Mouse (Mus musculus) bone marrow, adult 2 months (tissue): Measurements from ENCODE around the gene Fosl2. TPM values are rescaled to one million over a fixed set of nuclear protein-coding genes. Genes with fewer than 3 reads are reported as not detected.
A peak's percentile ranks its signal among the peaks of the same experiment; 100 is the strongest.

Source experiments
- H3K27ac ChIP-seq: fragments of 200-500 bp; 2 replicates; pipeline ENCODE4 v1.5.1; 2012; ENCODE audit warnings: low read depth, mild to moderate bottlenecking, control low read depth, inconsistent platforms, low read length; ENCODE audit not compliant: control insufficient read depth, poor library complexity, insufficient read depth
- H3K4me1 ChIP-seq: fragments of 200-500 bp; 2 replicates; pipeline ENCODE4 v1.6.1; 2011; ENCODE audit warnings: low read length; ENCODE audit not compliant: control insufficient read depth, insufficient read depth
- H3K4me3 ChIP-seq: fragments of 200-500 bp; replicated peaks from 2 replicates; pipeline ENCODE3; 2011; ENCODE audit warnings: mild to moderate bottlenecking, low read depth, low read length, control low read depth; ENCODE audit not compliant: control insufficient read depth
- CTCF ChIP-seq: fragments of 200-500 bp; IDR thresholded peaks from 2 replicates; pipeline ENCODE4 v1.5.1; 2011; ENCODE audit warnings: low read length, control low read depth; ENCODE audit not compliant: control insufficient read depth, insufficient read depth
- POLR2A ChIP-seq: fragments of 200-500 bp; IDR thresholded peaks from 2 replicates; pipeline ENCODE4 v1.6.1; 2011; ENCODE audit warnings: low read depth, mild to moderate bottlenecking, control low read depth, low read length, borderline replicate concordance; ENCODE audit not compliant: control insufficient read depth
- WGBS: fragments of 180-500 bp; shearing (Covaris S2); methylation state at CpG from one replicate; pipeline ENCODE4 v1.1.7; 2018; 5-methylcytosine and 5-hydroxymethylcytosine counted together
- polyA plus RNA-seq: library from polyadenylated mRNA; stranded (reverse); fragments of >200 nt; gene quantifications from 2 replicates; pipeline ENCODE4 v1.2.4, GENCODE M21; 2011; ENCODE audit warnings: low replicate concordance; ENCODE audit not compliant: missing spikeins, insufficient read depth, insufficient read length

The Fosl2 gene
- polyA plus RNA-seq, 1 experiment = 19.6 TPM

DNA sequence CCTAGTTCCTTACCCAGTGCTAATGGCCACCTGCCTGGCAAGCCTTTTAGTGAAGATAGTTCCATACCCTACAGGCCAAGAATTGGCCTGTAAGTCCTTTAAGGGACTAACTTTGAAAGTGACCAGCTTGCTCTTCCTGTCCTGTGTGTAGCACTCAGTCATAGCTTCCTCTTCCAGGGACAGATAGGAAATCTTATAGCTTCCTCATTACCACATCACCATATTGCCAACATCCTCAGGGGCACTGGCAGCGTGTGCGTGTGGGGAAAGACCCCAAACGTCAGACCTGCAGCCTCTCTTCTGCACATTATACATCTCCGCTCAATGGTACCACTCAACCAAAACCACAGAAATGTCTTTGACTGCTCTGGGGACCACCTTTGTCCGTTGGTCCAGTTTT lies 13.2 kb upstream of the Fosl2 start:
- Histone ChIP-seq H3K4me1 (peaks cover 2% of the 10 kb centered on the region), H3K4me3 (no peak overlapping the region), H3K27ac (peak overlapping the region; percentile 93)
- WGBS = 13% methylated on average over 5 of the region's 5 CpGs
- TF ChIP-seq POLR2A (no peak), CTCF (no peak)

GRCm38 (mm10) chr5:32124957-32125356 lies 10.6 kb upstream of the Fosl2 start:
- Histone ChIP-seq H3K27ac (no peak overlapping the region), H3K4me3 (no peak overlapping the region), H3K4me1 (peaks cover 2% of the 10 kb centered on the region)
- TF ChIP-seq CTCF (no peak), POLR2A (no peak)
- 87% methylated on average over 6 of the region's 6 CpGs for WGBS

DNA sequence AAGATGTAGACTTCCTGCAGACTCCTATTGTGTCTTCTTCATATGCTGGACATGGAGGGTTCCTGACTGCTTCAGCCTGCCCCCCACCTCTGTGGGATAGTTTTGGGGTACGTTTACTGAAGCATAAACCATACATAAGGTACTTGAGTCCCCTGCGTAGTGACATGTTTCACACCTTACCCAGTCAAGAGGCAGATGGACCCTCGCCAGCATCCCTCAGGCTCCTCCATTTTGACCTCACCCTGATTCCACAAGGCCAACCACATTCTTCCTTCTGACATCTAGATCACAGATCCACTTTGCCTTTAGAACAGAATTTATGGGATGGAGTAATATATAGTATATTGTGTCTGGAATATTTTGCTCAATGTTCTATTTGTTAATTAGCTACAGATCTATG lies 8.4 kb upstream of the Fosl2 start:
- Histone ChIP-seq H3K4me1 (no peaks in the 10 kb centered on the region; the same call in 1 of the 2 replicates), H3K27ac (no peak overlapping the region), H3K4me3 (no peak overlapping the region)
- TF ChIP-seq POLR2A = no peak
- no peak for TF ChIP-seq CTCF
- WGBS = 73% methylated on average over 3 of the region's 3 CpGs

- no peak overlapping the region for H3K4me3 ChIP-seq
- 39% methylated on average over 3 of the region's 3 CpGs for WGBS
- H3K4me1 ChIP-seq = no peaks in the 10 kb centered on the region; the same call in 1 of the 2 replicates
- TF ChIP-seq CTCF = no peak
- no peak for TF ChIP-seq POLR2A
- H3K27ac ChIP-seq = no peak overlapping the region
Measured at GRCm38 (mm10) chr5:32127927-32128326, 7.7 kb upstream of the Fosl2 start.

DNA sequence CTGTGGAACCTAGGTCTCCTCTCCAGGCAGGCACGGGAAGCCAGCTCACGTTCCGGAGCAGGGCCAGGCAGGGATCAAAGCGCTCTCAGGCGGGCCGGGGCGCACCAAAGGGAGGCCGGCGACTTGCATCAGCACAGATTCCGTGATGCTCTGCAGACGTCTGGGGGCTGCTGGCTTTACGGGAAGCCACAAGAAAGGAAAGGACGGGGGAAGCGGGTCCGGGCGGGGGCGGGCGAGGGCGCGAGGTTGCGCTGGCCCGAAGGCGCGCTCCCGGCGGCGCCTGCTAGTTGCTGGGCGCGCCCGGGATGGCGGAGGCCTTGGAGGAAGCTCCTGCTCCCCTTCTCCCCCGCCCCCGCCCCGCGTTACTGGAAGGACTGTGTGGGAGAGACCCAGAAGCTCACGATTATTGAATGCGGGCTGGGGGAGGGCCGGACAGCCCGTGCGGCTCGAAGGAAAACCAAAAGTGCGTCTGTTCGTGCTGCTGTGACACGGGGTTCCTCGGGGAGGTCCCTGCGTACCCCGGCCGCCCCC lies 2.6 kb upstream of the Fosl2 start:
- H3K4me1 ChIP-seq = no peaks in the 10 kb centered on the region; the same call in 1 of the 2 replicates
- peak overlapping the region; percentile 63 for H3K27ac ChIP-seq
- H3K4me3 ChIP-seq = peak overlapping the region; percentile 74
- 1% methylated on average over 47 of the region's 48 CpGs for WGBS
- TF ChIP-seq CTCF (no peak), POLR2A (0 out of 2 replicates have a peak, but pooled peaks have one; percentile 10)

- TF ChIP-seq POLR2A = peak; percentile 63; the same call in 1 of the 2 replicates
- 0 out of 2 replicates have a peak, but pooled peaks have one; percentile 1 for TF ChIP-seq CTCF
- Histone ChIP-seq H3K4me1 (no peaks in the 10 kb centered on the region; the same call in 1 of the 2 replicates), H3K4me3 (peak overlapping the region; percentile 74), H3K27ac (peak overlapping the region; percentile 63)
- WGBS = 0% methylated on average over 20 of the region's 20 CpGs
Measured at GRCm38 (mm10) chr5:32133549-32134004, 2.0 kb upstream of the Fosl2 start.

- 8% methylated on average over 21 of the region's 21 CpGs for WGBS
- Histone ChIP-seq H3K27ac (peak overlapping the region; percentile 63), H3K4me3 (peak overlapping the region; percentile 7), H3K4me1 (no peaks in the 10 kb centered on the region; the same call in 1 of the 2 replicates)
- TF ChIP-seq CTCF (no peak), POLR2A (no peak)
Measured at GRCm38 (mm10) chr5:32134051-32134732, 1.4 kb upstream of the Fosl2 start.

DNA sequence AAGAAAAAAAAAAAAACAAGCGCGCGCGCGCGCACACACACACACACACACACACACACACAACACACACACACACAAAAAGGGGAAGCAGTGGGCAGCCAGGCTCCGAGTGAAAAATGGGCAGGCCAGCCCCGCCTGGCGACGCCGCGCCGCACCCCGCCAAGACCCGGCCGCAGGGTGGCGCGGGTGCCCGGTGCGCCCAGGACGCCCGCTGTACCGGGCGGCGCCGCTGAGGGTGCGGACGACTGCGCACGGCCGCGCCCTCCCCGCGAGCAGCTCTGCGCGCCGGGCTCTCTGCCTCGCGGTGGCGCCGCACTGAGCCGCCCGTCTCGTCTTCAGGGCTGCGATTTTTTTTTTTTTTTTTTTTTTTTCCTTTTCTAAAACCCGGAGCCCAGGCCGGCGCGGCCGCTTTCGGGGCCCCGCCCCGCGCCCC lies 682 bp upstream of the Fosl2 start:
- WGBS = under 1% methylated on average over 53 of the region's 54 CpGs
- Histone ChIP-seq H3K4me1 (no peaks in the 10 kb centered on the region; the same call in 1 of the 2 replicates), H3K27ac (peak overlapping the region; percentile 99), H3K4me3 (peak overlapping the region; percentile 78)
- TF ChIP-seq POLR2A (no peak), CTCF (peak; percentile 29; the same call in 1 of the 2 replicates)
